Comparison of ENCODE assay signal across 8 mouse cellular contexts in the genomic region with DNA sequence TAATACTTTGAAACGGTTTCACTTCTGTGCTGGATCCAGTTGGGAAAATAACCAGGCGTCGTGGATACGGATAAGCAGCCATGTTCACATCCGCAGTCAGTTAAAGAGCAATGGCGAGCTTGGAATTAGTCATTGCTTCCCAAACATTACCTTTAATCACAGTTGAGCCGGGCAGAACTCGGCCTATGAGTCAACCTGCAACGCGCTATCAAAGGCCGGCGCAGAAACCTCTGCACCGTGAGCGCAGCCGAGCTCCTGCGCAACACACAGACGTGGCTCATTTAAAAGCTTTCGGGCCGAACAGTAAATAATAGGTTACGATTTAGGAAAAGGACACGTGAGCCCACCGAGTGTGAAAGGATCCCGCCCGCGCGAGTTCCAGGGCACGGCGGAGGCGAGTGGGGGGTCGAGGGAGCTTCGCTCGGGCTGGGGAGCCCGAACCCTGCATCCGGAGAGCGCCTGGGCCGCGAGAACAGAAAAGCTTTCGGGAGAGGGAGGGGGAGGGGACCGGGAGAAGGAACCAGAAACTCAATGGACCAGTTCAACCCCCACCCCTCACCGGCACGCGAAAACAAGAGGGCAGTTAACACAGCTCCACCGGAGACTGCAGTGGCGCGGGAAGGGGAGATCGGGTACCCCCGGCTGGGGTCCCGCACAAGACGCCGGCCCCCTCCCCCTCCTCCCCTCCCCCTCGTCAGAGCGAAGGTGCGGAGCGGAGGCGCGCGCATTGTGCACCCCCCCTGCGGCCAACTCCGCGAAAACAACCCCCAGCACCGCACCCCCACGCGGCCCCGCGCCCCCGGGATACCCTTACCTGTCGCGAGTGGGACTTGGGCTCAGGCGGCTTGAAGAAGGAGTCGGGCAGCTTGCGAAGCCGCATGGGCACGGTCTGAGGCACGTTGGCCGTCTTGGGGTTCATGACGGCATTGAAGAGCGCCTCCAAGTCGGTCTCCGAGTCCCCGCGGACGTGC. TPM values are rescaled to one million over a fixed set of nuclear protein-coding genes. Genes with fewer than 3 reads are reported as not detected.
DNase-seq lines count a peak whose midpoint lies in the region; ATAC-seq and TF ChIP-seq lines count a peak whose summit lies in the region.

No protein-coding gene starts in this region.

- peak; percentile 80 for ATAC-seq in Patski
- peak; percentile 36; the same call in 1 of the 2 replicates for ATAC-seq in frontal cortex, adult (ENCODE audit: low TSS enrichment)
- no peak for ATAC-seq in erythroid progenitor cell, adult 5-6 weeks (replicated peaks; ENCODE audit: low FRiP score, poor library complexity, severe bottlenecking)

- H3K36me3 ChIP-seq in hindbrain, embryonic 10.5 days: peaks cover 29% of the 10 kb centered on the region

- CTCF ChIA-PET in Patski (lab: Charles Lee): no interaction called here

- POLR2A ChIA-PET in Patski (lab: Charles Lee): interaction anchor here (0.7 to 2.0 kb wide), 5 partner anchors 26 to 51 kb away, joined by 3 to 6 read pairs (median 4); no protein-coding TSS in a partner anchor

- peak; percentile 74 for DNase-seq in Patski (ENCODE audit: low read depth, low spot score)
- DNase-seq in cerebellum, adult 8-10 months: peak; percentile 11
- DNase-seq in hindbrain, embryonic 10.5 days (ENCODE audit: low spot score): peak; percentile 77
- DNase-seq in layer of hippocampus, postnatal 10 days (ENCODE audit: low spot score in 2 of 2): peak; percentile 43 to 53
- peak; percentile 81 for DNase-seq in lung, postnatal 10 days
- DNase-seq in right cerebral cortex, adult 18-20 months: peak; percentile 31

- peak overlapping the region; percentile 91 for H3K4me3 ChIP-seq in hindbrain, embryonic 10.5 days

- in situ Hi-C loops in Patski (cut with MboI; ENCODE audit: low pct_unique_long_range_greater_than_20kb): no loop called here

- H3K9me3 ChIP-seq in hindbrain, embryonic 10.5 days: no peaks in the 10 kb centered on the region

- H3K27me3 ChIP-seq in Patski: no peaks in the 10 kb centered on the region
- H3K27me3 ChIP-seq in hindbrain, embryonic 10.5 days (ENCODE audit: insufficient read depth, poor library complexity, severe bottlenecking): no peaks in the 10 kb centered on the region

- peak overlapping the region; percentile 99 for H3K27ac ChIP-seq in hindbrain, embryonic 10.5 days

- TF ChIP-seq CTCF in Patski (IDR thresholded peaks at IDR 0.05): no peak

- WGBS in hindbrain, embryonic 10.5 days: under 1% methylated on average over 75 of the region's 82 CpGs

- peaks cover 25% of the 10 kb centered on the region for H3K4me1 ChIP-seq in hindbrain, embryonic 10.5 days (replicated peaks)

RNA-seq across cellular contexts. Expression of a gene that starts 0.8 kb away (rescaled TPM):
- polyA plus RNA-seq in Patski (2021): 80.0 TPM
- 31.3 and 32.4 TPM in 2 replicates for polyA plus RNA-seq in hindbrain, embryonic 10.5 days (2016; fragmentation: Nextera tagmentation; extraction: Ambion mirVana)
- 10 to 100 TPM; 14.8 to 16.3 TPM for total RNA-seq in layer of hippocampus, postnatal 10 days (2021)
- total RNA-seq in erythroid progenitor cell, adult 5-6 weeks (2015; ENCODE audit: low replicate concordance): 2.5 TPM in 1 of 2 replicates, not detected in the other
- not detected in 2 replicates for total RNA-seq in erythroid progenitor cell, adult 5-6 weeks (2017; ENCODE audit: low replicate concordance)

RNA-seq across cellular contexts. Expression of a gene that starts 39.0 kb away (rescaled TPM):
- polyA plus RNA-seq in Patski (2021): 16.5 TPM
- polyA plus RNA-seq in hindbrain, embryonic 10.5 days (2016; fragmentation: Nextera tagmentation; extraction: Ambion mirVana): 17.9 and 19.9 TPM in 2 replicates
- total RNA-seq in layer of hippocampus, postnatal 10 days (2021): 1 to 10 TPM; 7.5 to 8.8 TPM
- not detected in 2 replicates for total RNA-seq in erythroid progenitor cell, adult 5-6 weeks (2015; ENCODE audit: low replicate concordance)
- not detected in 2 replicates for total RNA-seq in erythroid progenitor cell, adult 5-6 weeks (2017; ENCODE audit: low replicate concordance)

Comparison
In these comparisons a context has a peak if more than half of its experiments do, and no peak if none do; other contexts are left out.
1. DNase-seq: peak in every context shown above with its lines; median percentile 81 in lung, postnatal 10 days; 77 in hindbrain, embryonic 10.5 days; 74 in Patski; 48 in layer of hippocampus, postnatal 10 days; 31 in right cerebral cortex, adult 18-20 months; 11 in cerebellum, adult 8-10 months.
2. RNA of a gene that starts 0.8 kb away (total RNA-seq): 14.8 to 16.3 TPM in layer of hippocampus, postnatal 10 days; 2.5 TPM in erythroid progenitor cell, adult 5-6 weeks; every median in the first group is over 4 times any median in the second.
3. RNA of a gene that starts 39.0 kb away (total RNA-seq): 7.5 to 8.8 TPM in layer of hippocampus, postnatal 10 days; not detected in erythroid progenitor cell, adult 5-6 weeks; every median in the first group is over 4 times any median in the second.